Mouse (Mus musculus): ENCODE data around the gene Ptprr.

The Ptprr gene

DNA sequence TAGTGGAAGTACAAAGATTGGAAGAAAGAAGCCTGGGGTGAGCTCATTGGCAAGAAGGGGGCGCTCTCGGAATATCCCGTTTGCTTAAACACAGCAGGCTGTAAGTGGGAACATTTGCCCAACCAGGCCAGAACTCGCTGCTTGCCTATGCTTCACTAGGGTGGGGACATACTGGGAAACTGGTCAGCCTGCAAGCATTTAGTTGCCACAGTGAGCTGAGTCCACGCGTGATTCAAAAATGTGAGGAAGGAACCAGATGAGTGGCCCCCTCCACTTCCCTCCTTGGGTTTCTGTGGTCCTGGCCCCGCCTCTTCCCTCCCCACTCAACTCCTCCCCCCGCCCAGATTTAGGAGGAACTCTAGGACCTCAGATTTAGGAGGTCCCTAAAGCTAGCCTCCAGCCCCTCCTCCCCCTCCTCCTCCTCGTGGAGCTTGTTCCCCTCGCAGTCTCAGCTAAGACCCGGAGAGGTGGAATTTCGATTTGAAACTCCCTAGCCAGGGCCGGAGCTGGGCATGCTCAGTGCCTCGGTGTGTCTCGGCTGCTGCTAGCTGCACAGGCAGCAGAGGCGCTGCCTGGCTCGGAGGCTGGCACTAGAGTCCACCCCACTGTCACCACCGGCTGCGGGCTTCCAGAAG, at the start of gene Ptprr:
Gene Ptprr, plus strand, starts transcription at position 369 of the 635 bp plus-strand sequence.
- DNase-seq (ENCODE audit: low spot score): peak; percentile 6

DNA sequence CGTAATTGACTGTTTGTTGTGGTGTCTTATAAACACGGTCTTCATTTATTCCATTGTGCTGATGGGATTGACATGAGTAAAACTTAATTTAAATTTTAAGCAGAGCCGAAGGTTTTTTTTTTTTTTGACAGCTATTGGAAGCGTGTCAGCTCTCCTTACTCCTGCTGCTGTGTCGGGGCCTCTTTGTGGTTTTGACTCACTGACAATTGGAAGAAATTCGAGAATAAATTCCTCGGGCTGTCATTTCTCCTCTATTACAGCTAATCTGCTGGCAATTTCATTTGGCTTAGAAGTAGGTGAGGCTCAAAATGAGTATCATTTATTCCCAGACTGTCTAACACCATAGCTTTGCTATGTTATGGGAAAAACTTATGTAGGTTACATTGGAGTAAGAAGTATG, 41.7 kb upstream of the Ptprr start:
- DNase-seq (ENCODE audit: low spot score): no peak

DNA sequence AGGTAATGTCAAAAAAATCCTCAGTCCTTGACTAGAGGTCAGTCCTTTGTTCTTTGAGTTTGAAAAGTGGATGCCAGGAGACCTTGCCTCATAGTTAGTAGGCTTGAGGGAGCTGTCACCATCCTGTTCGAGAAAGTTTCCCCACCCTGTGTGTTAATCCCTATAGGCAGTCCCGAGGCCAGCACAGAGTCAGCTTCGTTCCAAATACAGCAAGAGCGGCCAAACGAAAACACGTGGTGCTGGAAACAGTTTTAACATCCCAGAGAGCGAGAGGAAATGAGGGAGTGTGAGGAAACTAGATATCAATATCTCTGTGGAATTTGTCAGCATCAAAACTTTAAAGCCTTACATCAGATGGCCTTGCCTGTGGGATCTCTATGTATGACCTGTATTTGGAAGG, 39.0 kb upstream of the Ptprr start:
- no peak for DNase-seq (ENCODE audit: low spot score)

DNA sequence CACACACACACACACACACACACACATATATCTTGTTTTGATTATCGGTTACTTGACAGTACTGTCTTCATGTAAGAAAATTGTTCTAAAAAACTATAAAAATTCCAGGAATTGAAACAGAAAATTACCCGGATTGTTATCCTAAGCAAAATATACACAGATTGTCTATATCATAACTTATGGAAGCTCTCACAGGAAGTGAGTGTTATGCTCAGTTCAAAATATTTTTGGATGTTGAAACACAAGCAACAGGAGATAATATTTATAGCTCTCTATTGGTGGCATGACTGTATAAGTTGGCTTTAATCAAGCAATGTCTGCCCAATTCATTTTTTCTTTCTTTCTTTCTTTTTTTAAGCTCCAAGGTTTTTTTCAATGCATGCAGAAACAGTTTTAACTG, 38.0 kb upstream of the Ptprr start:
- DNase-seq (ENCODE audit: low spot score): no peak

DNA sequence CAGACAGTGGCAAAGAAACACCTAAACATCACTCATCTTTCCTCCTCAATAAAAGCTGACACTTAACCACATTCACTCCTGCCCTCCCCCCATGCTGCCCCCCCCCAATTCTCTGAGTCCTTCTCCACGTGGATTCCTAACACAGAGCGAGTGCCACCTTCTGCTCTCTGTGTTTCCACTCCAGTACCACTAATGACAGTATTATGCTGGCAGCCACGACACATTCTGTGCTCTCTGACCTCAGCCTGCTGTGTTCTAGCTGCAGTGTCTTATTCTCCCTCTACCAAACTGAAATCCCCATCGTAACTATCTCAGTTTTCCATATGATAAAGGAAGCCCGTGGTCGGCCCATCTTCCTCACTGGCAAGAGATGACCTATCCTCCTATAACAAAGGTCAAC, 33.7 kb upstream of the Ptprr start:
- DNase-seq (ENCODE audit: low spot score): no peak

DNA sequence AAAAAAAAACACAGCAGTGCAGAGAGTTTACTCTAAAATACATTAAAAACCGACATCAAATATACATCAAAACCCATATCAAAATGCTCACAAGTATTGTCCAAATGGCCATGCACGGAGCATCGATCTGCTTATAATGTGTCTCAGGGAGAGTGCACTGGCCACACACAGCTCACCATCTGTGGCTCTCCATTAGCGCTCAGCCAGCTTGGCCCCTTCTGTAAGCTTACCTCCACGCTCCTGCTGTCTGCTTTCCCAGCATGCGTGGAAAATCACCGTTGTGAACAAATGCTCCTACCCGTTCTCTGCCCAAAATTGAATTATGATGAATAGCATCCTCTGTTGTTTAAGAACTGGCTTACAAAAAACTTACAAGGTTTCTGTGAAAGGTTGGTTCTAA, 16.2 kb upstream of the Ptprr start:
- DNase-seq (ENCODE audit: low spot score): no peak

DNA sequence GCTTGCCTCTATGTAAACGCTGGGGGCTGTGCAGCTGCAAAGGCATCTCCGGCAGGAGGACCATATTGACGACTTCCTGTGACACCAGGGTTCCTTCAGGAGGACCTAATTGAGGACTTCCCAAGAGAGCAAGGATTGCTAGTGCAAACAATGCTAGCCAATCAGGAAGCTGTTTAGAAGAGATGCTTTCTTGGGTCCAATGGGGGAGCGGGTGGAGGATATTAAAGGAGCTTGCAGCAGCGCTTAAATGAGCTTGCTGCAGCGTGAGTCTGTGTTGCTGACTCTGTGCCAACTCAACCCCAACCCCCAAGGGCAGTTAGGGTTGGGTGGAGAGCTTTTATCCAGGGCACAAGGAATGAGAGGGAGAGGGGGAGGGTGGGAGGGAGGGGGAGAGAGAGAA, 11.3 kb upstream of the Ptprr start:
- DNase-seq (ENCODE audit: low spot score): no peak

DNA sequence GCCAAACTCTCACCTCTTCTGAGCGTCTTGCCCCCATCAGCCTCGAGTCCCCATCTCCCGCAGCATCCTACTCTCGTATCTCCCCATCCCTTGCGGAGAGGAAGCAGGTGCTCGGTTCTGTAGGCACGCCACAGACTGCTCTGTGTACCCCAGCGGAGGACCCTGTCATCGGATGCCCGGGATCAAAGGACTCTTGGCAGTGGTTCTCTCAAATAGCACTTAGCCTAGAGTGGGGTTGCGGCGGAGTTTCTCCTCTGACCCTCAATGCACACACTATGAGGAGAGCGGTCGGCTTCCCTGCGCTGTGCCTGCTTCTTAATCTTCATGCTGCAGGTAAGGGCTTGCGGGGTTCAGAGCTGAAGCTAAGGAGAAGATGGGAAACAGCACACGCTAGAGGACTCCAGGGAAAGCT, 473 bp downstream of the Ptprr start:
- no peak for DNase-seq (ENCODE audit: low spot score)

DNA sequence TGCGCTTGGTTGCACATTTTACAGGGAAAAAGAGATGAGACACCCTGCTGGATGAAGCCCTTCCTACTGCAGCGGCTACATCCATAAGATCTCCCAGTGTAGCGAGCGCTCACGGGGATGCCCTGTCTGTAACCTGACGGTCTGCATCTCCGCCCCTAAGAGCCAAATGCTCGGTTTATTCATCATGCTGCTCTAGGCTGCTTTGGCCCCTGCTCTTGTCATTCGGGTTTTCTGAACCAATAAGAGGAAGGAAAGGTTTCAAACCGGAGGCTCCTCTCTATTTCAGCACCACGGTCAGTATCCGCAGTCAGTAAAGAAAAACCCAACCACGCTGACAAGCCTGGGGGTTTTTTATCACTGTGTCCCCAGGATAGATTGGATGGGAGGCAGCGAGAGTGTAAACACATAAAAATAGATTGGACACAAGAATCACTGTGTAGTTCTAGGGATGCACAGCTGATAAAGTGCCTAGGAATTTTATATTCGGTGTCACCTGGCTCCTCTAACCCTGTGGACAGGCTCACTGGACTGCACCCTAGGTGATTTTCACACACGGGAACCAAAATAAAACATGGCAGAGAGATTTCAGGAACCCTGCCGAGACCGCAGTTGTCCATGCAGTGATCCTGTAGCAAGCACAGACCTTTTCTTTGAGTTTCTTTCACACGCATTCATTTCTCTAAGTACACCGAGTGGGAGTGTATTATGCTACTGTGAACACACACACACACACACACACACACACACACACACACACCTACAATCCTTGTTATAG, 1.3 kb downstream of the Ptprr start:
- DNase-seq (ENCODE audit: low spot score): peak; percentile 4

DNA sequence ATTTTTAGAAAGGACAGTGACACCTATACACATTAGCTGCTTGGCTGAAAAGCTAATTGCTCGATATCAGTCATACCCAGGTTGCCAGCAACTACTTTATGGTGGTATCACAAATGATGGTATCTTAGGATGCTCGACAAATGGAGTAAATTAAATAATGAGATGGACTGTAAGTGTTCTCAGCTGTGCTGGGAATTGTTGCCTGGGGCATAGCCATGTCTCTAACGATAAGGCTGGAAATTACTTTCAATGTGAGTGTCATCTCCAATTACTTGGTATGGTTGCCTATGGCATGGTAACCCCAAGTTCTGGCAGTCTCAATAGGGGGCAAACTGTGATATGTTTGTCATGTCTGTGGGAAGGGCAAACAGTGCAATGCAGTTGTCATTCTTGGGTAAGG, 3.1 kb downstream of the Ptprr start:
- no peak for DNase-seq (ENCODE audit: low spot score)

DNA sequence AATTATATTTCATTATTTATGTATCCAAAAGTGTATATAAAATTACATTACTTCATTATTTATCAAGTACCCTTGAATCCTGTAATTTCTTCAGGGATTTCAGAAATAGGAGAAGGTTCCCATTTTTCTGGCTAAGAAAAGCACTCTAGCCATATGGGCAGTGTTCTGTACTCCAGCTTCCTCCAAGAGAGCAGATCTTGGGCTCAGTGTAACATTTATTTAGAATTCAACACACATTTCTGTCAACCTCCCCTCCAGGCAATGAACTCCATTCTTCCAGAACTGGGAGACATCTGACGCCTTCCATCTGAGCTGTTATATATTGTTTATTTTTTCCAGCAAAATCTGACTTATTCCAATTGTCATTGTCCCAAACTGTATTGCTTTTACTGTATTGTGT, 20.1 kb downstream of the Ptprr start:
- DNase-seq (ENCODE audit: low spot score): no peak

DNA sequence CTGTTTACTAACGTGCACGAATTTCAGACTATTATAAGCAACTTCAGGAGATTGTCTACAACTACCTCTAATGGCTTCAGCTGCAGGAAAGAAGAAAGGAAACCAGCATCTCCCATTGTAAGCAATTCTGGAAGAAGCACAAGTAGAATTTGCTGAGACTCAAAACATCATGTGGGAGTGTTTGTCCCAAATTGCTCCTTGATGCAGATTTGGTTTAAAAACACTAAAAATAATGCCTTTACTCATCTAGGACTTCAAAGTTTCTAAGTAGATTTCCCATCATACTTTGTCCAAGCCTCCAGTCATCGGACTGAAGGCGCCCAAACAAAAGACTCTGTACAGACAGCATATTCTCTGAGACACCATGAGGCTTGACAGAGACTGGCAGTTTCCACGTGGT, 57.9 kb downstream of the Ptprr start:
- DNase-seq (ENCODE audit: low spot score): no peak

DNA sequence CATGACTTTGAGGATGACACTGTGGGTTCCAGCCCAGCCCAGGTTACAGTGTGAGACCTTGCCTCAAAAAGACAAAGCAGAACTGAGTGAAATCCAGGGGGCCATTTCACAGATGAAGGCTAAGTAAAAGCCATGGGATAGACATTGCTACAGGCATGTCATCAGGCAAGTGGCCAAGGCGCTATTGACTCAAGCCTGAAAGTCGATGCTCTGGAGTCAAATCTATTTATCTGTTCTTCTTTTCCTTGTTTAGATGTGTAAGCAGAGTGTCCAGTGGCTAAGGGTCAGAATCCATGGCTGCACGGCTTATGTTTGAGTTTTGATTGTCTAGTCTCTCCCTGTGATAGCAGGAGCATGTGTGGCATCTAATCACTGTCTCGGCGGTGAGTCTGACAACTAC, 60.6 kb downstream of the Ptprr start:
- no peak for DNase-seq (ENCODE audit: low spot score)

DNA sequence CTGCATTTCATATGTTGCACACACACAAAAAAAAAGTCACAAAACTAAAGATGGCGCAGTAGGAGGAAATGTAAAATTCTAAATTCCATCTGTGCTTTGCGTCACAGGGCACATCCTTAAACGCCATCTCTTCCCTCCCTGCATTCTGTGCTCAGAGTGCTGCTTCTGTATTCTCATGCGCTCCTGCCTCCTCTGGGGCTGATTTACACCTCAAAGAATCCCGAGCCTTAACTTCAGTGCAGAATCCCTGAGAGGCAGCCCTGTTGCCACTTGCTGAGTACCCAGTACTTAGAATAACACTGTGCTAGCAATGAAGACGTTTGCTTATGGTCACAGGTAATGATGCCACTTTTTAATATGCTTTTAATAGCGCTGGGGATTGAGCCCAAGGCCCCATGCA, 61.4 kb downstream of the Ptprr start:
- DNase-seq (ENCODE audit: low spot score): no peak

DNA sequence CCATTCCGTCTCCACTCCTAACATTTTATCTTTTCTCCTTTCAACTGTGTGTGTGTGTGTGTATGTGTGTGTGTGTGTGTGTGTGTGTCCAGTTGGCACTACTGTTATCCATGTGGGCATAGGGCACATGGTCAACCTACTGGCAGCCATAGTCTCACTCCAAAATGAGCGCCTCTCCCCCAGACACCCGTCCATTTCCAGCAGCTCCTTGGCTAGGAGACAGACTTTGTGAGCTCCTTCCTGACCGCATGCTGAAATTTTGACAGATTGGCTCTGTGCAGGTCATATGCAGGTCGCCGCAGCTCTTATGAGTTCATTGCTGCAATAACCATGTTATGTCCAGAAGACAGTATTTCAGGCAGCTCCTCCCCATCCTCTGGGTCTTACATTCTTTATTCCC, 62.8 kb downstream of the Ptprr start:
- DNase-seq (ENCODE audit: low spot score): no peak

DNA sequence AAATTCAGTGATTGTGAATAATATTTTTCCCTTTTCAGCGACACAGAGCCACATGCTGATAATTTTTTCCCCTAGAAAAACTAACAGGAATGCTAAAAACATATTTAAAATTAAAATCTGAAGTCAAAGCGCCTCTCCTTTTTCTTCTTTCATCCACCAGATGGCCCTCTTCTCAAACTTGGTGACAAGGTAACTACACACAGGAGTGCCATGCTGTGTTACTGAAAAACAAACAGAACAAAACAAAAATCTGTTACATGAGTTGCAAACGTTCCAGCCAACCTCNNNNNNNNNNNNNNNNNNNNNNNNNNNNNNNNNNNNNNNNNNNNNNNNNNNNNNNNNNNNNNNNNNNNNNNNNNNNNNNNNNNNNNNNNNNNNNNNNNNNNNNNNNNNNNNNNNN, 66.0 kb downstream of the Ptprr start:
- peak; percentile 11 for DNase-seq (ENCODE audit: low spot score)

DNA sequence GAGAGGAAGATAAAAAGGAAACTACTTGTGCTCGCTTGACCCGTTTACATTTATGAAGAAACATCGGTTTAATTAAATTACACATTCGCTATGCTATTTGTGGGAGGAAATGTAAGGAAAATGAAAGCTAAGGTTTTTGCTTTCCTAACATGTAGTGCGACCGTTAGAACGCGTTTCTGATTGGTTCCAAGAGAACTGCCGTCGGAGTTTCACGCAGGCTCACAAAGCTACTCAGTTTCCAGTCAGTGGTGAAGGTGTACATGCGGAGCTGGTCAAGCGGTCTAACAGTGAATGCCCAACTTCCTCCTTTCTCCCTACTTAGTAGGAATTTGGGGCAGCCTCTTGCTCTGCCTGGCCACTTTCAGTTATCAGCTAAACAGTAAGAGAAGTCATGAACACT, 78.5 kb downstream of the Ptprr start:
- no peak for DNase-seq (ENCODE audit: low spot score)

DNA sequence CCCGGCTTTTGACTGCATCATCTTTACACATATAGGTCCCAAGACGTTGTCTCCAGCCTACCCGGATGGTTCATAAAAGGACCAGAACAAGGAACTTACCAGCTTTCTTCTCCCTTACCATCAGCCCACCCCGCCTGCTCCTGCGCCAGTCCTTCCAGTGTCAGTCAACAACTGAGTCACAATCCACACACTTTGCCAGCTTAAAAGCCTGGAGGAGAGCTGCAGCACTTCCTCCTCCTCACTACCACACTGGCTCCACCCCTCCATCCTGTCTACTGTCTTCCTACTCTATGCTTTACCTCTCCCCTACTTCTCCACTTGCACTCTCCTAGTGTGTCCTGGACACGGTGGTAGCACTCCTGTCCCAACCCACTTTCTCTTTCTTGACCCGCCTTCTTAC, 80.5 kb downstream of the Ptprr start:
- no peak for DNase-seq (ENCODE audit: low spot score)

DNA sequence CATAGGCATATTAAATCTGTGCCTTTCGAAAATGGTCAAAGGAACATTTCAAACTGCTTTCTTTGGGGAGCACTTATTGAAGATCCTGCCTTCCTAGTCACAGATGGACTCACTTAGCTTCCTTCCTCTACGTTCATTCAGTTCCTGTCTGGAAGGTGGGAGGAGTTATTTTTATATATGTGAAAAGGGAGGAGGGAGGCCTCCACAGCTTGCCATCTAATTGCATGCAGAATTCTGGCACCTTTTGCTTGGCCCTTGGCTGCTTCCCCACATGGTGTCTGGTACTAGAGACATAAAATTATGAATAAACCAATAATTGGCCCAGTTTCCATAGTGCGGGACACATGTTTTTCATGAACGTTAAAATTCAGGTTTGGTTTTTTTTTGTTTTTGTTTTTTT, 90.2 kb downstream of the Ptprr start:
- DNase-seq (ENCODE audit: low spot score): no peak

DNA sequence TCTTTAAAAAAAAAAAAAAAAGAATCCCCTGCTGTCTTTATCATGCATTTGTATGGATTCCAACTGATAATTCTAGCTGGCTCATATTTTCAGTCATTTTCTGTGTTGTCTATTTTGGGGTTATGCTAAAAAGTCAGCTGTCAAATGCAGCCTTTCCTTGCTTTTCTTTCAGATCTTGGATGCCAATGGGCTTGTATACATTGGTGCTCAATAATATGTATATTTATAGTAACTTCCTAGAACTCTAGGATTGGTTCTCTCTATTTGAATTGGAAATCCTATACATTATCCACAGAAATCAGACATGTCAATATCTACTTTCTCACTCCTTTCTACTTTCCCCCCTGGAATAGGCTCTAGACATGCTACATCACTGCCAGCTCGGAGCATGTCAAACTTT, 90.7 kb downstream of the Ptprr start:
- DNase-seq (ENCODE audit: low spot score): no peak

DNA sequence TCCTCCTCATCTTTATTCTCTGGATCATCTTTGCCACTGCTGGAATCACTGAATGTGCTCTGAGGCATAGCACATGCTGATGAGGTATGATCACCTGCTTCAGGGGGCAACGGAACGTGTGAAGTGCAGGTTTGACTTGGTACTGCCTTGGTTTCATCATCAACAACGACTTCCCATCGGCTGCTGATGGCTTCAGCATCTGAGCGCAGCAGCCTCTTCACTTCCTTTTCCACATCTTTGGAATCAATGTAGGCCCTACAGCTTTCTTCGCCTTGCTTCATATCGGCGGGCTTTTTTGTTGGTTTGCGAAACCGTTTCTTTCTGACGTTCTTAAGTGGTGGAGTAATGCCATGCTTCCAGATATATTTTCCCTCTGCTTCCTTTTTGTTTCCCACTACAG, 94.9 kb downstream of the Ptprr start:
- no peak for DNase-seq (ENCODE audit: low spot score)

DNA sequence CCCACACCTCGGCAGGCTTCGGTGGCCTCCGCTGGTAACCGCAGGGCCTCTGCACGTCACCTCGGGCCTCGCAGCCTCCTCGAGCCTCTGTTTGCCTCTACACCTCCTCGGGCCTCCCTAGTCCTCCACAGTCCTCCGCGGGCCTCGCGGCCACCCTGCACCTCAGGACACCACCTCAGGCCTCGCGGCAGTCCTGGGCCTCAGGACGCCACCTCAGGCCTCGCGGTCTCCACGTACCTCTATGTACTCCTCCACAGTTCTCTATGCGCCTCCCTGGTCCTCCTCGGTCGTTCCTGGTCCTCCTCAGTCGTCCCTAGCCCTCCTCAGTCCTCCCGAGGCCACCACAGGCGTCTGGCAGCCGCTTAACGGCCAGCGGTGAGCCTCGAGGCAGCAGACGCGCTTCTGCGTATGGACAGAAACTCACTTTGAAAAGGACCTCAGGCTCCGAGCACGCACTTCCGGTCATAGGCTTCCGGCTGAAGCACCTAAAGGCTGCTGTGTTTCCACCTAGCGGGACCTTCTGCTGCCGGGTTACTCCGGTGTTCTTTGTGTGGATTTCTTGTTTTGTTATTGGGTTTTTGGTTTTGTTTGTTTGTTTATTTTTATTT, 96.0 kb downstream of the Ptprr start, which contains the start of gene 4933416C03Rik:
Gene 4933416C03Rik, minus strand, starts transcription at position 51 of the 608 bp plus-strand sequence.
- DNase-seq (ENCODE audit: low spot score): no peak

DNA sequence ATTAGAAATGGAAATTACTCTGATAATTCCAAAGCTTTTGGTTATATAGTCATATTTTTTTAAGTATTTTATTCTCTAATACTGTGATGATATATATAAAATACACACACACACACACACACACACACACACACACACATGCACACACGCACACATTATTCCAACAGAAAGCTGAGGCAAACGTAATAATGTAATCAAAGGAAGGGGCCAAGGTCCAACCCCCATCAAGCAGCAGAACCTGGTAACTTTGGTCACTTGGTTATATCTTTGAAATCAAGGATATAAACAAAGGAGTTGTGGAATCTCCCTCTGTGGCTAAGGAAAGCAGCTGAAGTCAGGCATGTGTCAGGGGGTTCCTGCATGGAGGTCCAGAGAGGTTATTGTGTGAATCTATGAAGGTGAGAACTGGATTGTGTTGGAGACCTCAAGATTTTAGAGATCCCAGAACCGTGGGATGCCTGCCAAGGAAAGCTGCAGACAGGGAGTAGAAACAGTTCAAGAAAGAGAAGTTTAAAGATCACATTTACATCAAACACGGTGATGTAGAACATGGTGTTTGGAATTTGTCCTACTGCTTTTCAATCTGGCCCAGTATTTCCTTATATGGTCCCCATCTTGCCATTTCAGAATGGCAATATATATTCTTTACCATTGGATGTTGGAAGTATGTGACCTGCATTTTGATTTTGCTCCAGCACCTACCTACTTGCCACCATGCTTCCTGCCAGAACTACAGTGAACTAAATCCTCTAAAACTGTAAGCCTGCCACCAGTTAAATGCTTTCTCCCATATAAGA, 98.1 kb downstream of the Ptprr start:
- DNase-seq (ENCODE audit: low spot score): no peak
